8 mouse cellular contexts compared by ENCODE assay signal in the genomic region with DNA sequence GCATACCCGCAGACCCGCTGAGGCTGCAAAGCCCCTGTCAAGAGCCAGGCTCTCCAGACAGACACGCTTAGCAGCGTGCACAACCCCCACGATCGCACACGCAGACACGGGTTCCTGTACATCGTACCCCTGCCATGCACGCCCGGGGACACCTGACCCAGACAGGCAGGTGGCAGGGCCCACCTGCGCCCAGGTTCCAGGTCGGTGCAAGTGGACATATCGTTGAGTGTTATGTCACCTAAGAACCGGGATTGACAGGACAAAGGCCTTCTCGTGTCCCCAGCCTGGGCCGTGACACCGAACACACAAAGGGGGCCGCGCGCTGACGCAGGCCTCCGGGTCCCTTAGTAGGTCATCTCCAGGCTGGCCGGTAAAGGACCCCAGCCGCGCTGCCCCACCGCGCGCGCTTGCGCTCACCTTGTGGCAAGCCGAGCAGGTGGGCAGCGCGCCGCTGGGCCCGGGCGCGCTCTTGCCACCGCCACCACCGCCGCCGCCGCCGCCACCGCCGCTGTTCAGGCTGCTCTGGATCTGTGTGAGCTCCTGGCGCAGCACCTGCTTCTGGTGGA. TPM values are rescaled to one million over a fixed set of nuclear protein-coding genes. Genes with fewer than 3 reads are reported as not detected.
DNase-seq lines count a peak whose midpoint lies in the region; ATAC-seq lines count a peak whose summit lies in the region.

No protein-coding gene starts in this region.

- peaks cover 65% of the 10 kb centered on the region for H3K4me1 ChIP-seq in heart, embryonic 10.5 days
- peaks cover 21% of the 10 kb centered on the region for H3K4me1 ChIP-seq in limb, embryonic 11.5 days (ENCODE audit: control insufficient read depth, insufficient read depth, low read length)
- peaks cover 45% of the 10 kb centered on the region for H3K4me1 ChIP-seq in stomach, embryonic 14.5 days (ENCODE audit: control insufficient read depth, insufficient read depth, low read length)

- peak overlapping the region; percentile 81 for H3K27ac ChIP-seq in heart, embryonic 10.5 days
- H3K27ac ChIP-seq in limb, embryonic 11.5 days (replicated peaks; ENCODE audit: low read depth, low read length) = no peak overlapping the region
- no peak overlapping the region for H3K27ac ChIP-seq in stomach, embryonic 14.5 days (ENCODE audit: low read length)

- WGBS in heart, embryonic 10.5 days = 17% methylated on average over 47 of the region's 47 CpGs
- WGBS in limb, embryonic 11.5 days = 19% methylated on average over 41 of the region's 47 CpGs
- 14% methylated on average over 47 of the region's 47 CpGs for WGBS in stomach, embryonic 14.5 days

- H3K27me3 ChIP-seq in heart, embryonic 10.5 days (ENCODE audit: insufficient read depth, poor library complexity, severe bottlenecking) = peaks cover 8% of the 10 kb centered on the region; the same call in 1 of the 2 replicates
- no peaks in the 10 kb centered on the region for H3K27me3 ChIP-seq in limb, embryonic 11.5 days (ENCODE audit: control insufficient read depth, insufficient read depth, low read length)
- H3K27me3 ChIP-seq in stomach, embryonic 14.5 days (ENCODE audit: control insufficient read depth, insufficient read depth, low read length) = no peaks in the 10 kb centered on the region

- peak overlapping the region; percentile 70 for H3K9ac ChIP-seq in limb, embryonic 11.5 days (ENCODE audit: low read length)
- peak overlapping the region; percentile 67 for H3K9ac ChIP-seq in stomach, embryonic 14.5 days (replicated peaks; ENCODE audit: low read depth, low read length)

- H3K9me3 ChIP-seq in heart, embryonic 10.5 days = no peaks in the 10 kb centered on the region
- no peaks in the 10 kb centered on the region for H3K9me3 ChIP-seq in limb, embryonic 11.5 days (ENCODE audit: control insufficient read depth, low read length)
- no peaks in the 10 kb centered on the region for H3K9me3 ChIP-seq in stomach, embryonic 14.5 days (ENCODE audit: control insufficient read depth, low read depth, low read length)

- H3K36me3 ChIP-seq in heart, embryonic 10.5 days = peaks cover 6% of the 10 kb centered on the region; the same call in 1 of the 2 replicates
- no peaks in the 10 kb centered on the region for H3K36me3 ChIP-seq in limb, embryonic 11.5 days (ENCODE audit: control insufficient read depth, insufficient read depth, low read length)
- no peaks in the 10 kb centered on the region; the same call in 1 of the 2 replicates for H3K36me3 ChIP-seq in stomach, embryonic 14.5 days (ENCODE audit: control insufficient read depth, insufficient read depth, low read length)

- peak overlapping the region; percentile 98 for H3K4me2 ChIP-seq in limb, embryonic 11.5 days (ENCODE audit: low read depth, severe bottlenecking)
- peak overlapping the region; percentile 99 for H3K4me2 ChIP-seq in stomach, embryonic 14.5 days (replicated peaks; ENCODE audit: low read depth, low read length)

- no peak for ATAC-seq in limb, embryonic 11.5 days (ENCODE audit: insufficient number of reproducible peaks, low FRiP score, low TSS enrichment, low read depth)
- no peak for ATAC-seq in stomach, embryonic 14.5 days (ENCODE audit: insufficient number of reproducible peaks, insufficient read depth, low FRiP score, low read depth)

- H3K4me3 ChIP-seq in heart, embryonic 10.5 days = peak overlapping the region; percentile 87
- H3K4me3 ChIP-seq in limb, embryonic 11.5 days (ENCODE audit: low read depth, low read length) = peak overlapping the region; percentile 59
- peak overlapping the region; percentile 65 for H3K4me3 ChIP-seq in stomach, embryonic 14.5 days (ENCODE audit: low read depth, low read length)

- DNase-seq in heart, embryonic 10.5 days (ENCODE audit: low spot score) = no peak
- no peak for DNase-seq in heart, adult 9 months (ENCODE audit: low spot score in 2 of 2)
- peak; percentile 23 for DNase-seq in thymus, postnatal 4 days
- DNase-seq in thymus, postnatal 25 days = no peak
- no peak for DNase-seq in limb, embryonic 11.5 days (ENCODE audit: low spot score)
- DNase-seq in embryo, embryonic 10.5 days (ENCODE audit: low spot score) = no peak
- no peak for DNase-seq in gastrocnemius, postnatal 4 days (ENCODE audit: low spot score in 2 of 2)

RNA-seq across cellular contexts. Expression of a gene that starts 1.3 kb away (rescaled TPM):
- 7.8 and 10.9 TPM in 2 replicates for polyA plus RNA-seq in heart, embryonic 10.5 days (2016; fragmentation: Nextera tagmentation; extraction: Ambion mirVana)
- 19.0 and 20.5 TPM in 2 replicates for polyA plus RNA-seq in limb, embryonic 11.5 days (2014; fragmentation: Nextera tagmentation; extraction: Ambion mirVana)
- polyA plus RNA-seq in stomach, embryonic 14.5 days (2014; fragmentation: Nextera tagmentation; extraction: Ambion mirVana) = 28.7 TPM in 2 replicates
- 10 to 100 TPM; 43.9 to 44.6 TPM for total RNA-seq in gastrocnemius, postnatal 4 days (2021)
